Mouse (Mus musculus) testis, adult 10 weeks (tissue): ENCODE measurements around the gene Rhox1. TPM values are rescaled to one million over a fixed set of nuclear protein-coding genes. Genes with fewer than 3 reads are reported as not detected.

Experiments used
- polyA plus RNA-seq: library from polyadenylated mRNA; stranded (reverse); fragments of 350-450 nt; fragmentation: Illumina TruSeq; extraction: RNeasy Lipid Tissue Mini Kit (QIAGEN cat#74804); gene quantifications from one replicate; pipeline ENCODE4 v1.2.3, GENCODE M21; 2014; ENCODE audit warnings: low read depth, low replicate concordance

Rhox1 gene
- polyA plus RNA-seq = not detected

DNA sequence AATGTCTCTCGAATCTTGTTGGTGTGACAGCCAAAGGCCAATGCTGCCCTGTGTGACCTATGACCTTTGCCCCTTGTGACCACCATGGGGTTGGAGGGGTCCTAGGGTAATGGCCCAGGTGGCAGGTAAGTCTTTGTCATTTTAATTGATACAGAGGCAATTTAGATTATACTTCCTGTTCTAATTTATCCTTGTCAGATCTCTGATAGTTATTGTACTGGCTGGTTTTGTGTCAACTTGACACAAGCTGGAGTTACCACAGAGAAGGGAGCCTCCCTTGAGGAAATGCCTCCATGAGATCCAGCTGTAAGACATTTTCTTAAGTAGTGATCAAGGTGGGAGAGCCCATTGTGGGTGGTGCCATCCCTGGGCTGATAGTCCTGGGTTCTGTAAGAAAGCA lies at the start of gene Rhox1:
TSS of gene Rhox1 (minus strand) at position 101 of the 400 bp plus-strand sequence.

DNA sequence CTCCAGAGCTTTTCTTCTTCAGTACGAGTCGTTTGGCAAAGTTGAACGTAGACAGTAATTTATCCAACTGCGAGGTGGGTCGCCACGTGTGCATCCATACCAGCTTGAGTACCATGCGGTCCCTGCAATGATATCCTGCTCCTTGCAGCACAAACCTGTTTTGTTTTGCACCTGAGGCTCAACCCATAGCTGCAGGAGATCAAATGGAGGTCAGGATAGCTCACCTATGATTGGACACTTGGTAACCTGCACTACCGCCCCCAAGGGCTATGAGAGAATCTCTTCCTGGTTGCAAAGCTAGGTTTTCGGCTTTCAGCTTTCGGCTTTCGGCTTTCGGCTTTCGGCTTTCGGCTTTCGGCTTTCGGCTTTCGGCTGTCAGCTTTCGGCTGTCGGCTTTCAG lies 43.0 kb upstream of the Rhox1 start, which contains the start of gene Rhox4a:
TSS of gene Rhox4a (plus strand) at position 301 of the 400 bp plus-strand sequence.

DNA sequence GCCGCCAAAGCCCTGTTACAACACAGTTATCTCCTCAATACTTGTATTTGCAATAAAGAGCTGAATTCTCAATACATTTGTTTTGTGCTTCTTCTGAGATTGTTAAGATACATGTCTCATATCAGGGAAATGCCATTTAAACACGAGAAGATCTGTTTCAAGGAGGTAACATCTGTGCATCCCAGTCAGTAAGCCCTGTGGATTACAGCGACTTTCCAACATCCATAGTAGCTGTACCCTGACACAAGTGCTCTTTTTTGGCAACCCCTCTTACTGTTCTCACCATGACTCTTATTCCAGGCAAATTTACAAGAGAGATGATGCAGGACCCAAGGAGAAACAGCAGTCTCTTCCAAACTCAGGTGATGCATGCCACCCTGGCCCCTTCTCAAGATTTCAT lies 27.6 kb upstream of the Rhox1 start, which contains the start of gene Rhox3a:
TSS of gene Rhox3a (plus strand) at position 301 of the 400 bp plus-strand sequence.

DNA sequence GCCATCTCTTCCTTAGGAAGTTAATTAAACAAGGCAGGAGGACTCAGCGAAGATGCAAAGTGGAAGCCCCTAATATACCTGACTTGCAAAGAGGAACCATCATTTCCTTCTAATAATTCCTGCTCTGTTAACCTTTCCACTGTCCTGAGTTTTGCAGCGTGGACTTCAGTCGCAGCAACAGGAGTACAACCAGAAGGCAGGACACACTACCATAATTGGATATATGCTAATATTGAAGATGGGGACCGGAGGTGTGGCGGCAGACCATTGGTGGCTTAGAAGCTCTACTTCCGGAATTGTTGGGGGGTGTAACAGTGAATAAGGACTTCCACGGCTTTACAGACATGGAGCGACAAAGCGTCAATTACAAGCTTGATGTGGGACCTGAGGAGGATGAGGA lies 22.6 kb upstream of the Rhox1 start, which contains the start of gene Rhox2a:
TSS of gene Rhox2a (plus strand) at position 301 of the 400 bp plus-strand sequence.

DNA sequence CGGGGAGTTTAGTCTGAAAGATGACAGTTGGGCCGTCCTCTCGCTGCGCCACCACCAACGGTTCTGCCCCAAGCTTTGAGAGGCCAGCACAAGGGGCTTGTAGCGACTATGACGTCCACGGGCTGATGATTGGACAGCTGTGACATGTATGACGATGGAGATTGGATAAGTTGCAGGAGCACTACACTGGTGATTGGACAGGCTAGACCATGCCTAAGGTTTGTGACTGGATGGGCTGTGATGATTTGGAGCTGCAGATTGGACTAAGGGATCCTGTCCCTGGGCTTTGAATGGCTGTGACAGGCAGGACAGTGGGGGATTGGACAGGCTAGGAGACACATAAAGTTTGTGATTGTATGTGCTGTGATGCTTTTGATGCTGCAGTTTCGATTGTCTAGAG lies 11.1 kb downstream of the Rhox1 start, which contains the start of gene Gm9:
TSS of gene Gm9 (minus strand) at position 101 of the 400 bp plus-strand sequence.

DNA sequence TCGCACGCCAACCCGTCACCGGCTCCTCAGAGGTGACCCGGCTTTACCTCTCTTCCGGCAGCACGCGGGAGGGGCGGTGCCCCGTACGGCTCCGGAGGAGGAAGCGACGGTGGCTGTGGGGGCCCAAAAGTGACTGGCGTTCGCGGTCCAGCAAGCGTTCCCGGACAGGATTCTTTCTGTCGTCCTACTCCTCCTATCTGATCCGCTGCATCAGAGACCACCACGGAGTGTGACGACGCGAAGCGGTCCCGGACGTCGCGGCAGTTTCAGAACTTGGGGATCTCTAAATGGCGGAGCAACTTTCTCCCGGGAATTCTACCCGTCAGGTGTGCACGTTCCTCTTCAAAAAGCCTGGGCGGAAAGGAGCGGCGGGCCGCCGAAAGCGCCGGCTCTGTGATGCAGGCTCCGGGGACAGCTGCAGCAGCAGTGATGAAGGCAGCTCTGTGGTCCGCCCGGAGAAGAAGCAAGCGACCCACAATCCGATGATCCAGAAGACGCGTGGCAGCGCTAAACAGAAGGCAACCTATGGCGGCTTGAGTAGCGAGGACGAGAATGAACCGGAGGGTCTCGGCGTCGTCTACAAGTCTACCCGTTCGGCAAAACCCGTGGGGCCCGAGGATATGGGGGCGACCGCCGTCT lies 30.8 kb downstream of the Rhox1 start, which contains the start of the genes Ndufa1 and Rnf113a1:
TSS of gene Ndufa1 (minus strand) at position 59 of the 639 bp plus-strand sequence.
TSS of gene Rnf113a1 (plus strand) at position 141 of the 639 bp plus-strand sequence.

DNA sequence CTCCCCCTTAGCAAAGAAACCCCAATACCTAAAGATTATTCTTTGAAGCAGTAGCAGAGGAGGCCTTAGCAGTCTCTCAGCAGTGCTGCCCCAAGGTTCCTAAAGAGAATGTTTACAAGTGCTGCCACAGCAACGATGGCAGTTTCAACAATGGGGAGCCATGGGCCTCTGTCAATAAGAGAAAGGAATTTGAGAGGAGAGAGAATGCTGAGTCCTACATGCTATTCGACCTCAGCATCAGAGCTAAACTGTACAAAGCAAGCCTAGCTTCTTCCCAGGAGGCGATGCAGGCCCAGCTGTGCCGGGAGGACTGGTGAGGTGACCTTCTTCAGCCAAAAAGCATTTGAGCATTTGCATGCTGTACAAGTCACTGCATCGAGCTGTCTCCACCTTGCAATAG lies 53.3 kb downstream of the Rhox1 start, which contains the start of gene Akap14:
TSS of gene Akap14 (minus strand) at position 101 of the 400 bp plus-strand sequence.

Other genes starting within 250 kb of the Rhox1 start
- gene Sept6, start 230.5 kb downstream of the Rhox1 start, polyA plus RNA-seq = 33.8 TPM
- gene Sowahd, start 173.4 kb downstream of the Rhox1 start, polyA plus RNA-seq = 1.3 TPM
- 57.6 TPM for gene Rpl39, start 136.9 kb downstream of the Rhox1 start, polyA plus RNA-seq
- 46.5 TPM for gene Upf3b, start 111.9 kb downstream of the Rhox1 start, polyA plus RNA-seq
- 3.8 TPM for gene Nkap, start 95.5 kb downstream of the Rhox1 start, polyA plus RNA-seq
- 29.0 TPM for gene Akap14, start 53.4 kb downstream of the Rhox1 start, polyA plus RNA-seq
- 57.3 TPM for gene Ndufa1, start 31.1 kb downstream of the Rhox1 start, polyA plus RNA-seq
- not detected for gene Rnf113a1, start 31.0 kb downstream of the Rhox1 start, polyA plus RNA-seq
- gene Gm9, start 11.2 kb downstream of the Rhox1 start, polyA plus RNA-seq = 14.8 TPM
- gene Rhox2a, start 22.7 kb upstream of the Rhox1 start, polyA plus RNA-seq = 0.46 TPM
- 0.25 TPM for gene Rhox3a, start 27.7 kb upstream of the Rhox1 start, polyA plus RNA-seq
- gene Rhox4a, start 43.1 kb upstream of the Rhox1 start, polyA plus RNA-seq = not detected
- 2.3 TPM for gene Rhox3a2, start 157.8 kb upstream of the Rhox1 start, polyA plus RNA-seq
- not detected for gene Rhox4a2, start 168.6 kb upstream of the Rhox1 start, polyA plus RNA-seq
- not detected for gene Rhox2b, start 189.8 kb upstream of the Rhox1 start, polyA plus RNA-seq
- gene Rhox4b, start 210.2 kb upstream of the Rhox1 start, polyA plus RNA-seq = not detected
- not detected for gene Rhox2c, start 231.4 kb upstream of the Rhox1 start, polyA plus RNA-seq
- gene Rhox3c, start 236.3 kb upstream of the Rhox1 start, polyA plus RNA-seq = 0.91 TPM